Mouse (Mus musculus) gastrocnemius, adult 18-20 months (tissue): ENCODE data around the gene Cd46. TPM values are rescaled to one million over a fixed set of nuclear protein-coding genes. Genes with fewer than 3 reads are reported as not detected.

ENCODE experiments used
- DNase-seq: peaks from one replicate; pipeline ENCODE4 v3.0.0; 2021; ENCODE audit warnings: low spot score
- long read RNA-seq, 2 experiments: library from polyadenylated mRNA; stranded (forward); transcript quantifications; one replicate each; pipeline ENCODE4 v2.0.0; 2021
- total RNA-seq, 2 experiments: library from RNA; stranded (reverse); gene quantifications; 2 replicates each; pipeline ENCODE4 v1.2.3; 2021

Cd46 gene
- 1 to 10 TPM; 1.1 to 1.4 TPM for total RNA-seq
- long read RNA-seq, experiment 1, partial matches to known transcripts: 0 of 3 reads
- long read RNA-seq, experiment 1, other reads (novel, unspliced or antisense): 3 of 3 reads
- long read RNA-seq, experiment 2: 0 reads

GRCm38 (mm10) chr1:195092220-195092720, at the start of gene Cd46:
TSS of gene Cd46 (minus strand) at chr1:195092249.
- peak; percentile 44 for DNase-seq

DNA sequence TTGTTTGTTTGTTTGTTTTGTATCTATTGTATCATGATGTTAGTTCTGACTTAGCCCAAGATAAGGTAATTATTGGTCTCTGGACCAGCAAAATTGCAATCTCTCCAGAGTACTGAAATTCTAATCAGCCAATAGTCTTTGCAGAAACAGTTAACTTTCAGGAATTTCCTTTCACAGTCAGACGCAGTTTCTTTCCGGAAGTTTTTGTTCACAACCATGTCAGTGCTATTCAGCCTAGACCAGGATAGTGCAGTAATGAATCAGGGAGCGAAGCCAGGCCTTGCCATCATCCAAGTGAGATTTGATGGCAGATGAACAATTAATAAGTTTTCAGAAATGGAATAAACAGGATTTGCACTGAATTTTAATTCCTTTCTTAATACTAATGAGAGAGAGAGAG, 40.0 kb upstream of the Cd46 start:
- DNase-seq: no peak

- no peak for DNase-seq
Measured at GRCm38 (mm10) chr1:195131675-195132015, 39.6 kb upstream of the Cd46 start.

GRCm38 (mm10) chr1:195130953-195131674, 39.1 kb upstream of the Cd46 start, which contains the start of gene Cr1l:
TSS of gene Cr1l (minus strand) at chr1:195131586.
- DNase-seq: peak; percentile 86

DNA sequence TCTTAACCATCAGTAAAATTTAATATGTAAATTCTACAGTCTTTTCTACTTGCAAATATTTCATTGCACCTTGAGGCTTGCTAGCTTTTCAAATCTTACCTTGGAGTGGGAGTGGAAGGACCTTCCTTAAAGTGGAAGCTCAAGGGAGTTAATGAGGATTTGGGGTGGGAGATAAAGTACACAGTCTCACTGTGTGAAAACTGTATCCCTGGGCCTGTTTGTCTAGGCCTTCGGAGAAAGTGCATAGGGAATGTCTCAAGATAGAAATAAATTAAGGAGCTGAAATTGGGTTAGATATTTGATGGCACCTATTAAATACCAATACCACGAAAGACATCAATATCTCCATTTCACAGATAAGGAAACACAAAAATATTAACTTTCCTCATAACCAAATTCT, 38.4 kb upstream of the Cd46 start:
- no peak for DNase-seq

DNA sequence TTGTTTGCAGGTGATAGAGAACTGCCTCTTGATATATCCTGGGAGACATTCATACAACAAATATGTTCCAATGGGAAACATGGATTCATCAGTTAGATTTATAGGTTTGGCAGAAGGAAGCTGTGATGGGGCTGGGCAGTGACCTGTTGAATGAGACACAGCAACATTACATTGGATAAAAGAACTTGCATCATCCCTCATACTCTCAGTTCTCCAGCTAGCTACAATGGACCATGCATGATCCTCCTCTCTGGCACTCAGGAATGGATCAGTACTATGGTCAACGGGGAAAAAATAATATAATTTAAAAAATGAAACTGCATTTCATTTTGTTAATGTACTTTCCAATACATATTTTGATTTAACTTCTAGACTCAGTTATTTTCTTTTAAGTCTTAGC, 37.8 kb upstream of the Cd46 start:
- DNase-seq: no peak

DNA sequence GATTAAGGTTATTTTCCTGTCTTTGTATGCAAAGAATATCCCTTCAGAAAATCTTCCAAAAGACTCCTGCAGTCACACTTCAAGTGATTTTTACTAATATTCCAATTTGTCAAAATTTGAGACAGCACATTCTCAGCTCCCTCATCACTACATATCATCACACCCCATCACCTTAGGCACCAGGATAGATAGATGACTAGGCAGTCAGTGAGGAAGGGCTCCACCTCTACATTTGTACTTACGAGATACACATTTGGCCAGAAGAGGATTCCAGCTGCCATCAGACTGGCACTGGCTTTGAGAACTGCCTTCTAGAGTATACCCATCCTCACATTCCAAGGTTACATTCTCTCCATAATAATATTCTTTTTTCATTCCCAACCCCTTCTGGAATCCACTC, 22.4 kb upstream of the Cd46 start:
- no peak for DNase-seq

DNA sequence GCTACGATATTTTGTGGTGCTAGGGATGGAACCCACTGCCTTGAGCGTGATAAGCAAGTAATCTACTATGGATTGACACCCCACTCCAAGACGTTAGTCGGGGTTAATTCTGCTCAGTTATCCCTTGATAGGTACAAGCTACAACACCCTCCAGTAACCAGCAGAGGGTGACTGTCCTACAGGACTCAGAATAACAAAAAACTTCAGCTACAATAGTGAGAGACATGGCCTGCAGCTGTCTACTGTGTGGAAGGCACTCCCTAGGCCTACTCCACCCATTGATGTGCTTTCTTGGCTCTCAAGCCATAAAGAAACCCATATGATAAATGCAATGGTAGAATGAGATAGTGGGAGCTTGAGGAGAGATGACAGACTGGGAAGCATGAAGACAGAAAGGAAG, 21.6 kb upstream of the Cd46 start:
- DNase-seq: no peak

DNA sequence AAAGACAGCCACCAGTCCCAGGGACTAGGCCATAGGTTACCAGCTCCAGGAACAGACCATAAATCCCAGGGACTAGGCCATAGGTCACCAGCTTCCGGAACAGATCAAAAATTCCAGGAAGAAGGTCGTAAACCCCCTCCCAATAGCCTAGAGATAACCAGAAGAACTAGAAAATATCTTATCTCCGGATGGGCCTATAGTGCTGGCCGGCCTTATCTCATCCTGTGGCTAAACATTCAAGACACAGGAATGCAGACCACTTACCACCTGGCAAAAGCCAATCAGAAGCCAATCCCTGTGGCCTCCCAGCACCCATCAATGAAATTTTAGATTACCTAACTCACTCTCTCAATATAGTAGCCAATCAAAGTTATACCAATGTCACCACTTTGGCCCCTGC, 8.6 kb upstream of the Cd46 start:
- DNase-seq: no peak

GRCm38 (mm10) chr1:195098004-195098403, 6.0 kb upstream of the Cd46 start:
- no peak for DNase-seq

DNA sequence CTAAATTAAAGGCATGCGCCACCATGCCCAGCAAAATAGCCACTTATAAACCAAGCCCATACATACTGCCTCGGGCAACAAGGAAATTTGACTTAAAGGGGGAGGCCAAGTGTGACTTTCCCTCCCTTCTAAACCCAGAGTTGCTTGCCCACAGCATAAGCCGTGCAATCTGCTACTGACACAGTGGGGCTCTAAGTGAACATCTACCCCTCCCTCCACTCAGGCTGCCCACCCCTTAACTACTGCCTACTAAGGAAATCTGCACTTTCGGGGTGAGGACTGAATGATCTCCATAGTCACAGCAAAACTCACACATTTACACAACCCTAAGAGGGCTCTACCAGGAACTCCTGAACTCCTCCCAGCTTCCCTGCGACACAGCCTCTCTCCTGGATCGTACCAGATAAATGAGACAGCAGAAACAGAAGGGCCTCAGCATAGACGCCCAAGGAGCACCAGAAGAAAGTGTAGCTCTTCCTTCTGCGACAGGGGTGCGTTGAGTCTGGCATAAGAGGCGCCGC, 290 bp downstream of the Cd46 start:
- DNase-seq: no peak

- no peak for DNase-seq
Measured at GRCm38 (mm10) chr1:195082142-195082541, 9.9 kb downstream of the Cd46 start.

DNA sequence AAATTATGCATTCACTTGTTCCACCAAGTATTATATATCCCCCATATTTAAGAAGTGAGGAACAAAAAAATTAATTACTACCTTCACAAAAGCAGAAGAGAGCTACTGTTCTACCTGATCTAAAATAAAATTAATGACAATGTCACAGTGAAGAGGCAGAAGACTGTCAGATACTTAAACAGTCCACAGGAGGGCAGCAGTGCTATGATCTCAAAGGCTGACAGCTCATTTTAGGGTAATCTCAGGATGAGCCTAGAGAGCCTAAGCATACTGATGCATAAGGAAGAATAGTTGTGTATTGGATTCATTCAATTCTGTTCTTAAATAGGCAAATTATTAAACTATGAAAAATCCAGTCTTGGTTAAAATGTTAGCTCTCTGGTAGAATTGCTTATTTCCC, 51.6 kb downstream of the Cd46 start:
- peak; percentile 61 for DNase-seq

- no peak for DNase-seq
Measured at GRCm38 (mm10) chr1:195038386-195038785, 53.7 kb downstream of the Cd46 start.

- DNase-seq: no peak
Measured at GRCm38 (mm10) chr1:195037985-195038384, 54.1 kb downstream of the Cd46 start.

DNA sequence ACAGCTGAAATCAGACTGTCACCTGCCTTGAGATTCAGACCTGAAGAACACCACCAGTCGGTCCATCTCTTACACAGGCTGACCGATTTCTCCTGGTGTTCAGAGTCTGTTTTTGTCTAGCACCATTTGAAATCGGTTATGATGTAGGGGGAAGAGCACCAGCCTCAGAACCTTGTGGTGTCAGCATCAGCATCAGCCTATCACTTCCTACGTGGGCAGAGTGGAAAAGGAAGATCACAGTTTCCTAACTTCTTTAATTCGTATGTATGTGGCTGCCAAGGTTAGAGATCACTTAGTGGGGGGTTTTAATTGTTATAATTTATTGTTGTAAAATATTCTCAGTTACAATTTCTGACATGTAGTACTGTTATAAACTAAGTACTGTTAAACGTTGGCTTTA, 54.6 kb downstream of the Cd46 start:
- no peak for DNase-seq

DNA sequence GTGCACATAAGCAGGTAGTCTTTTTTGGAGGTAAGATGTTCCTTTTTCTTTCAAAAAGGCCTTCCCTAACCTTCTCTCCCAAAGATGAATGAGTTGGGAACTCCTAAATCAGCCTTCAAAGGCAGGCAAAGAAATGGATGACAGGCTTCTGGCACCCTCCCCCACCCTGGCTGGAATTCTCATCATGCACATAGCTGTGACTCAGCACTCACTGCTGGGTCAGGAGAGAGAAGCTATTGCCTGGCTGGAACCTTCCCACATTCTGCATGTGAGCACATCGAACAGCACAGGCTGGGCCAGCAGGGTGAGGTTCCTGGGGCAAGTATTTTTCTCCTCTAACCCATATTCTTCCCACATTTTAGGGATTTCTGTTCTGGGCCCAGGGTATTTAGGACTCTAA, 58.1 kb downstream of the Cd46 start:
- peak; percentile 83 for DNase-seq

- DNase-seq: no peak
Measured at GRCm38 (mm10) chr1:195032738-195033137, 59.3 kb downstream of the Cd46 start.

- no peak for DNase-seq
Measured at GRCm38 (mm10) chr1:195031786-195032185, 60.3 kb downstream of the Cd46 start.

GRCm38 (mm10) chr1:195027507-195027906, 64.5 kb downstream of the Cd46 start:
- DNase-seq: no peak

DNA sequence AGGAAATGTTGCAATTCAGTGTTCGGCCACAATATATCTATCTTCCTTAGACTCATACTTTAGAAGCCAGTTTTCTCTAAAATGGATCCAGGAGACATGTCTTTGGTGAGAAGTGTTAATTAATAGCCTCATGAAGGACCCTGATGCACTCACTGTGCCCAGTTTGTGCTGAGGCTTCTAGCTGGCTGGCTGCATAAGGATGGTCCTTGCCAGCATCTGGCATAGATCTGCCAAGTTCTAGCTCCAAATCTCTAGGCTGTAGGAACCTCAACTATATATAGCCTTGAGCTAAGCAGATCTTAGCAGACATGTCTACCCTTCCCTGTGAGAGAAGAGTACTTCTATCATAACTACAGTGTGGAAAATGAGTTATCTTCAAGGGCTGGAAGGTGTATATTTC, 68.2 kb downstream of the Cd46 start:
- DNase-seq: peak; percentile 61

DNA sequence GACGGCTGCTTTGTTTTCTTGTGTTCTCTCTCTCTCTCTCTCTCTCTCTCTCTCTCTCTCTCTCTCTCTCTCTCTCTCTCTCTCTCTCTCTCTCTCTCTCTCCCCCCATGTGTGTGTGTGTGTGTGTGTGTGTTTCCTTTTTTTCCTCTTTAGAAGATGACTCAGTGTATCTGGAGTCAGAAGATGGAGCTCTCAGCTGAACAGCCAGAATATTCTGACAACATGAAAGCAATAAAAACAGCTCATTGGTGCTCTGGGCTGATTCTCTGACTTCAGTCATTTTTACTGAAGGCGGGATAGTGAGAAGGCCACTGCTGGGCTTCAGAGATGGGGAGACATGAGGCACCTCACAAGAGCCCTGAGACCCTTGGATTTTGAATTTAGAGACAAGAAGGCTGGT, 70.2 kb downstream of the Cd46 start:
- DNase-seq: no peak

DNA sequence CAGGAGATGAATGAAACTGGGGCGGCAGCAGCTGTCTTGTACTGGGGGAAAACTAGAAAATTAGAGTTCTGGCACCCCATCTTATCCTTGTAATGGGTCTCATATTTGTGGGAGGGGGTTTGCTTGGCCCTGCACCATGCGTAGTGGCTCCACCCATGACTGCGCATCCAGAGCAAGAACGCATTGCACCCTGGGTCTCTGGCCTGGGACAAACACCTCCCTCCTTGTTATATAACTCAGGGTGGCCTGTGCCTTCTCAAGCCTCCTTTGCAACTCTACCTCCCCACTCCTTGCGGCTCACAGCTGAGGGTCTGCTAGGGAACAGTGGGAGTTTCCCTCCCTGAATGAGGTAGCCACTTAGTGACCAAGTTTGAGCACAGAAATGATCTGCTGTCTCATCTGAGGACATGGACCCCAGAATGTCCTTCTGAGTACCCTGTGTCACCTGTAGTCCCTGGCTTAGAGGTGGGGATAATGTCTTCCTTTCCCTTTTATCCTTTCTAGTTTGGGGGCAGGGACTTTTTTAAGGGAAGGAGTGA, 72.9 kb downstream of the Cd46 start:
- no peak for DNase-seq
